Mouse (Mus musculus): ENCODE measurements around the gene Slc6a21. TPM values are rescaled to one million over a fixed set of nuclear protein-coding genes. Genes with fewer than 3 reads are reported as not detected.
A peak's percentile ranks its signal among the peaks of the same experiment; 100 is the strongest.

Slc6a21 gene
- total RNA-seq, 2 experiments from 2014 or later = 0.78 TPM; not detected in 1

GRCm38 (mm10) chr7:45312686-45313453 lies 35.6 kb downstream of the Slc6a21 start:
- ATAC-seq (ENCODE audit: poor library complexity, severe bottlenecking) = no peak

- no peak for ATAC-seq (ENCODE audit: poor library complexity, severe bottlenecking)
These were observed 36.2 kb downstream of the Slc6a21 start for GRCm38 (mm10) chr7:45313495-45313894.

- ATAC-seq (ENCODE audit: poor library complexity, severe bottlenecking) = no peak
These were observed 37.9 kb downstream of the Slc6a21 start for GRCm38 (mm10) chr7:45315182-45315701.

- ATAC-seq (ENCODE audit: poor library complexity, severe bottlenecking) = no peak
These were observed 39.2 kb downstream of the Slc6a21 start for GRCm38 (mm10) chr7:45316536-45316935.

GRCm38 (mm10) chr7:45322245-45322644 lies 44.9 kb downstream of the Slc6a21 start:
- ATAC-seq (ENCODE audit: poor library complexity, severe bottlenecking) = no peak

- no peak for ATAC-seq (ENCODE audit: poor library complexity, severe bottlenecking)
These were observed 45.8 kb downstream of the Slc6a21 start for GRCm38 (mm10) chr7:45323069-45323468.

- no peak for ATAC-seq (ENCODE audit: poor library complexity, severe bottlenecking)
These were observed 48.5 kb downstream of the Slc6a21 start for GRCm38 (mm10) chr7:45325800-45326199.

- ATAC-seq (ENCODE audit: poor library complexity, severe bottlenecking) = no peak
These were observed 51.6 kb downstream of the Slc6a21 start for GRCm38 (mm10) chr7:45328841-45329475.

GRCm38 (mm10) chr7:45331502-45331901 lies 54.2 kb downstream of the Slc6a21 start:
- no peak for ATAC-seq (ENCODE audit: poor library complexity, severe bottlenecking)

- peak; percentile 39 for ATAC-seq (ENCODE audit: poor library complexity, severe bottlenecking)
These were observed 55.5 kb downstream of the Slc6a21 start for GRCm38 (mm10) chr7:45332685-45333425.

- peak; percentile 89 for ATAC-seq (ENCODE audit: poor library complexity, severe bottlenecking)
These were observed 56.2 kb downstream of the Slc6a21 start, which contains the start of gene Trpm4 for GRCm38 (mm10) chr7:45333431-45333982. Gene Trpm4 (minus strand): TSS chr7:45333780.

GRCm38 (mm10) chr7:45334605-45335004 lies 57.3 kb downstream of the Slc6a21 start:
- no peak for ATAC-seq (ENCODE audit: poor library complexity, severe bottlenecking)

- ATAC-seq (ENCODE audit: poor library complexity, severe bottlenecking) = no peak
These were observed 57.7 kb downstream of the Slc6a21 start, which contains the start of gene Hrc for GRCm38 (mm10) chr7:45335056-45335455. Gene Hrc (plus strand): TSS chr7:45335290.

- ATAC-seq (ENCODE audit: poor library complexity, severe bottlenecking) = no peak
These were observed 59.0 kb downstream of the Slc6a21 start for GRCm38 (mm10) chr7:45336319-45336718.

GRCm38 (mm10) chr7:45337469-45337868 lies 60.2 kb downstream of the Slc6a21 start:
- no peak for ATAC-seq (ENCODE audit: poor library complexity, severe bottlenecking)

- no peak for ATAC-seq (ENCODE audit: poor library complexity, severe bottlenecking)
These were observed 61.0 kb downstream of the Slc6a21 start for GRCm38 (mm10) chr7:45338161-45338911.
